In the genomic region with DNA sequence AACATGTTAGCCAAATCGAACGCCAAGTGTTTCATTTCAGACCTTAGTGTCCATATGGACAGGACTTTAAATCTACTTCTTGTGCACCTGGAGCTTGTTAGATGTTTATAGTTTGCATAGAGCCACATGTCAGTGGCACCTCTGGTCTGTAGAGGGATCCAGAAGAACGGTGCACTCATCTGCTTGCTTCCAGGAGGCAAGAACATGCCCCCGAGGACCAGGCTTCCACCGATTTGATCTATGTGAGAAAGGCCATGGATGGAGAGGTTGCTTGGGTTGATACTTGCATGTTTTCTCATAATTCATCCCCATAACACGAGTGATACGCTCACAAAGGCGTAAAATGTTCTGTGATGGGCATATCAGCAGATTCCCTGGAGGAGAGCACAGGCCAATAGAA, we compare ENCODE assay signal across 27 mouse cellular contexts.
"Had no signal": no experiment of that assay in that cellular context is flagged by ENCODE, and none has a peak within 500 bp of the region (broad histone marks: within the 10 kb centered on the region; RNA-seq: fewer than 3 reads in every experiment).

No protein-coding gene starts in this region.

- H3K9ac ChIP-seq: heart, embryonic 13.5 days; heart, embryonic 15.5 days; hindbrain, embryonic 12.5 days; hindbrain, embryonic 14.5 days; intestine, embryonic 15.5 days; limb, embryonic 13.5 days; liver, embryonic 13.5 days; liver, embryonic 15.5 days; liver, postnatal 0 days had no signal

- H3K36me3 ChIP-seq: heart, embryonic 13.5 days; heart, embryonic 15.5 days; hindbrain, embryonic 10.5 days; hindbrain, embryonic 12.5 days; intestine, embryonic 15.5 days; limb, embryonic 13.5 days; liver, embryonic 13.5 days; liver, embryonic 15.5 days had no signal

- DNase-seq: gastrocnemius, adult 2 months; gastrocnemius, postnatal 10 days; gastrocnemius, postnatal 25 days; heart, adult 2 months; heart, postnatal 14 days; heart, postnatal 4 days; kidney, adult 18-20 months; kidney, adult 8-10 months; kidney, postnatal 10 days; kidney, postnatal 25 days; kidney, postnatal 4 days; liver; liver, embryonic 13.5 days; liver, postnatal 0 days had no signal

- H3K4me3 ChIP-seq: gastrocnemius, adult 2 months; heart, adult 2 months; heart, embryonic 13.5 days; heart, embryonic 15.5 days; hindbrain, embryonic 10.5 days; hindbrain, embryonic 12.5 days; intestine, embryonic 15.5 days; layer of hippocampus, adult 2 months; limb, embryonic 13.5 days; liver, embryonic 13.5 days; liver, embryonic 15.5 days had no signal

- H3K27ac ChIP-seq: gastrocnemius, adult 2 months; heart, adult 2 months; heart, embryonic 13.5 days; heart, embryonic 15.5 days; hindbrain, embryonic 10.5 days; hindbrain, embryonic 12.5 days; hindbrain, embryonic 14.5 days; intestine, embryonic 15.5 days; limb, embryonic 13.5 days; liver, embryonic 13.5 days; liver, embryonic 15.5 days had no signal

- ATAC-seq: hindbrain, embryonic 16.5 days; inflammation-experienced regulatory T-cells, adult 6 months; intestine, embryonic 15.5 days; intestine, postnatal 0 days; liver, postnatal 0 days had no signal

- H3K27me3 ChIP-seq: hindbrain, embryonic 12.5 days; intestine, embryonic 15.5 days; liver, embryonic 15.5 days had no signal

- H3K4me2 ChIP-seq: heart, embryonic 13.5 days; heart, embryonic 15.5 days; hindbrain, embryonic 12.5 days; hindbrain, embryonic 14.5 days; intestine, embryonic 15.5 days; limb, embryonic 13.5 days; liver, embryonic 11.5 days; liver, embryonic 13.5 days; liver, embryonic 15.5 days had no signal

- H3K9me3 ChIP-seq: heart, embryonic 13.5 days; heart, embryonic 15.5 days; hindbrain, embryonic 10.5 days; hindbrain, embryonic 12.5 days; intestine, embryonic 15.5 days; limb, embryonic 13.5 days; liver, embryonic 13.5 days; liver, embryonic 15.5 days had no signal

- H3K4me1 ChIP-seq: heart, embryonic 15.5 days; intestine, embryonic 15.5 days; liver, embryonic 13.5 days; liver, embryonic 15.5 days had no signal
